Comparison of ENCODE assay signal across 8 mouse cellular contexts in genomic region chr11:102697338-102698017, GRCm38 (mm10). TPM values are rescaled to one million over a fixed set of nuclear protein-coding genes. Genes with fewer than 3 reads are reported as not detected.
DNase-seq lines count a peak whose midpoint lies in the region; ATAC-seq lines count a peak whose summit lies in the region.

TSS of gene Ccdc43 (minus strand) at chr11:102697782.

- H3K4me2 ChIP-seq in hindbrain, embryonic 16.5 days (ENCODE audit: low read length), result peak within 1 kb of the TSS; percentile 60

- no peaks in the 10 kb centered on the region for H3K9me3 ChIP-seq in hindbrain, embryonic 16.5 days (ENCODE audit: control insufficient read depth, low read length)

- peaks cover 6% of the 10 kb centered on the region for H3K36me3 ChIP-seq in hindbrain, embryonic 16.5 days (ENCODE audit: control insufficient read depth, insufficient read depth, low read length)

- no peaks in the 10 kb centered on the region for H3K27me3 ChIP-seq in hindbrain, embryonic 16.5 days (replicated peaks; ENCODE audit: control insufficient read depth, insufficient read depth, low read length)

- H3K4me1 ChIP-seq in hindbrain, embryonic 16.5 days (ENCODE audit: control insufficient read depth, insufficient read depth, low read depth, low read length), result peaks cover 16% of the 10 kb centered on the region

- H3K27ac ChIP-seq in hindbrain, embryonic 16.5 days (ENCODE audit: low read depth, low read length), result peak within 1 kb of the TSS; percentile 88

- ATAC-seq in hindbrain, embryonic 16.5 days, result peak; percentile 99

- DNase-seq in ZHBTc4 (ENCODE audit: low read depth, low spot score), result peak; percentile 90
- DNase-seq in cerebellum, postnatal 4 days (ENCODE audit: low spot score in 2 of 2), result peak; percentile 59 to 79
- DNase-seq in gastrocnemius, adult 18-20 months (ENCODE audit: low spot score), result peak; percentile 89
- peak; percentile 73 for DNase-seq in left cerebral cortex, adult 11 months (ENCODE audit: low spot score)
- DNase-seq in lung, postnatal 36 days, result peak; percentile 85
- peak; percentile 91 for DNase-seq in retina, embryonic 14.5 days (ENCODE audit: low spot score)
- peak; percentile 80 to 81 for DNase-seq in thymus, postnatal 36 days

- under 1% methylated on average over 45 of the region's 49 CpGs for WGBS in hindbrain, embryonic 16.5 days

- peak within 1 kb of the TSS; percentile 88 for H3K9ac ChIP-seq in hindbrain, embryonic 16.5 days (ENCODE audit: low read depth, low read length)

- H3K4me3 ChIP-seq in hindbrain, embryonic 16.5 days (ENCODE audit: low read length), result peak within 1 kb of the TSS; percentile 80

RNA-seq across cellular contexts. Expression of gene Ccdc43, which starts in this region (rescaled TPM):
- total RNA-seq in gastrocnemius, adult 18-20 months (2021), result 10 to 100 TPM; 74.4 to 79.7 TPM
- 33.3 and 34.8 TPM in 2 replicates for polyA plus RNA-seq in hindbrain, embryonic 16.5 days (2015; fragmentation: Nextera tagmentation; extraction: Ambion mirVana)

Comparison
In these comparisons a context has a peak if more than half of its experiments do, and no peak if none do; other contexts are left out.
1. Peak in every context shown above with its lines: DNase-seq, ATAC-seq, H3K4me3 ChIP-seq and H3K27ac ChIP-seq.